In the genomic region with DNA sequence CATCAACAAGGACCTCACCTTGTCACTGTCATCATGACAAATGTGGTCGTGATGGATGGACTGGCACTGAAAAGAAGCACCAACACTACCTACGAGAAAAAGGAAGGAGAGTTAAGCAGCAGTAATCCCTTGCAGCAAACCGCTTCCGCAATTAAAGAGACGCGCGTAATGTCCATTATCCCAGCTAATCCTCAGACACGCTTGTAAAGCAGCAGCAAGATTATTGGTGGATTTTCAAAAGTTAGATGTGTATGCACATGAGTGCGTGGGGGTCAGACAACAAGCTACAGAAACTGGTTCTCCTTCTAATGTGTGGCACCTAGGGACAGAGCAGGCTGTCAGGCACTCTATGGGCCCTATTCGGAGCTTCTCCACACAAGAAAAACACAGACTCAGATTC, we compare ENCODE assay signal across 21 mouse cellular contexts.
"Had no signal": no experiment of that assay in that cellular context is flagged by ENCODE, and none has a peak within 500 bp of the region (broad histone marks: within the 10 kb centered on the region; RNA-seq: fewer than 3 reads in every experiment).

No protein-coding gene starts in this region.

- H3K4me1 ChIP-seq: limb, embryonic 15.5 days; lung, embryonic 15.5 days; neural tube, embryonic 12.5 days had no signal

- H3K36me3 ChIP-seq: limb, embryonic 12.5 days; limb, embryonic 15.5 days; liver, embryonic 15.5 days; lung, embryonic 15.5 days; midbrain, embryonic 12.5 days; neural tube, embryonic 12.5 days had no signal

- DNase-seq: kidney, adult 18-20 months; kidney, adult 9 months; kidney, postnatal 14 days; kidney, postnatal 4 days; left cerebral cortex, postnatal 4 days; lung, adult 18-20 months; lung, postnatal 4 days; thymus, adult 2 months; thymus, postnatal 14 days; thymus, postnatal 4 days had no signal

- H3K9ac ChIP-seq: limb, embryonic 12.5 days; limb, embryonic 15.5 days; liver, embryonic 15.5 days; lung, embryonic 15.5 days; midbrain, embryonic 12.5 days; neural tube, embryonic 12.5 days had no signal

- H3K4me2 ChIP-seq: limb, embryonic 12.5 days; limb, embryonic 15.5 days; liver, embryonic 11.5 days; liver, embryonic 15.5 days; lung, embryonic 15.5 days; midbrain, embryonic 12.5 days; neural tube, embryonic 12.5 days had no signal

- H3K27me3 ChIP-seq: limb, embryonic 12.5 days; limb, embryonic 15.5 days; liver, embryonic 15.5 days; lung, embryonic 15.5 days; midbrain, embryonic 12.5 days; neural tube, embryonic 12.5 days had no signal

- H3K4me3 ChIP-seq: limb, embryonic 12.5 days; limb, embryonic 15.5 days; liver, embryonic 15.5 days; lung, embryonic 15.5 days; midbrain, embryonic 12.5 days; neural tube, embryonic 12.5 days had no signal

- H3K9me3 ChIP-seq: limb, embryonic 12.5 days; limb, embryonic 15.5 days; liver, embryonic 15.5 days; lung, embryonic 15.5 days; midbrain, embryonic 12.5 days; neural tube, embryonic 12.5 days had no signal

- ATAC-seq: inflammation-experienced regulatory T-cells, adult 6 months; intestine, embryonic 16.5 days; midbrain, embryonic 16.5 days had no signal

- H3K27ac ChIP-seq: limb, embryonic 12.5 days; limb, embryonic 15.5 days; liver, embryonic 15.5 days; lung, embryonic 15.5 days; midbrain, embryonic 12.5 days; neural tube, embryonic 12.5 days; stomach, postnatal 0 days had no signal
